9 mouse cellular contexts compared by ENCODE assay signal in genomic region chr2:69275875-69276274, GRCm38 (mm10).
DNase-seq lines count a peak whose midpoint lies in the region; ATAC-seq and TF ChIP-seq lines count a peak whose summit lies in the region.
"Had no signal": no experiment of that assay in that cellular context is flagged by ENCODE, and none has a peak within 500 bp of the region (broad histone marks: within the 10 kb centered on the region; RNA-seq: fewer than 3 reads in every experiment).

No protein-coding gene starts in this region.

- intact Hi-C loops in heart, adult 2 months (cut with DNase I) = loop anchor here (2.0 kb wide), 1 partner anchor 153 kb away; no protein-coding TSS in a partner anchor
- intact Hi-C loops in heart, postnatal 25 days (cut with DNase I) = loop anchor here (2.0 to 5.0 kb wide), 2 partner anchors 51 to 153 kb away; no protein-coding TSS in a partner anchor
- intact Hi-C loops in left cerebral cortex, postnatal 4 days (cut with DNase I) = no loop called here

- peak; percentile 59 for TF ChIP-seq CTCF in heart, adult 2 months (IDR thresholded peaks at IDR 0.05)
- TF ChIP-seq CTCF in testis, adult 2 months (IDR thresholded peaks at IDR 0.05; ENCODE audit: control insufficient read depth, insufficient read depth, insufficient replicate concordance, low read depth, low read length) = peak; percentile 8; the same call in 1 of the 2 replicates
- TF ChIP-seq CTCF in intestine, postnatal 0 days (IDR thresholded peaks at IDR 0.05; ENCODE audit: low read depth) = peak; percentile 81

- no peaks in the 10 kb centered on the region for H3K9me3 ChIP-seq in intestine, postnatal 0 days (ENCODE audit: control insufficient read depth)
- no peaks in the 10 kb centered on the region for H3K9me3 ChIP-seq in heart, embryonic 11.5 days (replicated peaks; ENCODE audit: control insufficient read depth, low read length)
- H3K9me3 ChIP-seq: neural tube, embryonic 13.5 days had no signal

- H3K27me3 ChIP-seq in heart, adult 2 months (ENCODE audit: control insufficient read depth, insufficient read depth, low read length) = no peaks in the 10 kb centered on the region
- H3K27me3 ChIP-seq in testis, adult 2 months (ENCODE audit: control insufficient read depth, insufficient read depth, low read length) = no peaks in the 10 kb centered on the region
- H3K27me3 ChIP-seq in intestine, postnatal 0 days (replicated peaks; ENCODE audit: control insufficient read depth, insufficient read depth, low read length) = no peaks in the 10 kb centered on the region
- H3K27me3 ChIP-seq in heart, embryonic 11.5 days (ENCODE audit: control insufficient read depth, insufficient read depth, low read length) = no peaks in the 10 kb centered on the region
- H3K27me3 ChIP-seq: neural tube, embryonic 13.5 days had no signal

- H3K79me2 ChIP-seq in heart, adult 2 months (replicated peaks; ENCODE audit: control insufficient read depth, insufficient read depth, low read length) = no peaks in the 10 kb centered on the region

- no peak overlapping the region for H3K4me2 ChIP-seq in intestine, postnatal 0 days (replicated peaks; ENCODE audit: low read depth)
- no peak overlapping the region for H3K4me2 ChIP-seq in heart, embryonic 11.5 days
- H3K4me2 ChIP-seq: neural tube, embryonic 13.5 days had no signal

- DNase-seq in heart, adult 2 months = no peak
- no peak for DNase-seq in heart, postnatal 25 days (ENCODE audit: low spot score)
- no peak for DNase-seq in testis, postnatal 10 days (ENCODE audit: low spot score)
- DNase-seq in yolk sac, embryonic 10.5 days (ENCODE audit: low spot score) = peak; percentile 16
- DNase-seq in left cerebral cortex, postnatal 4 days = no peak

- H3K4me1 ChIP-seq in heart, adult 2 months (ENCODE audit: control insufficient read depth, insufficient read depth, low read length) = no peaks in the 10 kb centered on the region
- no peaks in the 10 kb centered on the region for H3K4me1 ChIP-seq in testis, adult 2 months (ENCODE audit: control insufficient read depth, insufficient read depth, low read length)
- no peaks in the 10 kb centered on the region for H3K4me1 ChIP-seq in intestine, postnatal 0 days (replicated peaks; ENCODE audit: control insufficient read depth, insufficient read depth, low read length)
- no peaks in the 10 kb centered on the region for H3K4me1 ChIP-seq in heart, embryonic 11.5 days (ENCODE audit: control insufficient read depth, insufficient read depth, low read length)
- H3K4me1 ChIP-seq: neural tube, embryonic 13.5 days had no signal

- WGBS in heart, adult 2 months = 0% methylated on average over 1 of the region's 1 CpGs
- 3% methylated on average over 1 of the region's 1 CpGs for WGBS in intestine, postnatal 0 days
- 12% methylated on average over 1 of the region's 1 CpGs for WGBS in heart, embryonic 11.5 days (ENCODE audit: insufficient replicate concordance)

- H3K36me3 ChIP-seq in heart, adult 2 months (ENCODE audit: control insufficient read depth, insufficient read depth, low read length) = no peaks in the 10 kb centered on the region
- no peaks in the 10 kb centered on the region for H3K36me3 ChIP-seq in testis, adult 2 months (ENCODE audit: control insufficient read depth, insufficient read depth, low read length)
- H3K36me3 ChIP-seq in intestine, postnatal 0 days (ENCODE audit: control insufficient read depth, insufficient read depth) = no peaks in the 10 kb centered on the region
- no peaks in the 10 kb centered on the region for H3K36me3 ChIP-seq in heart, embryonic 11.5 days (ENCODE audit: control insufficient read depth, insufficient read depth, low read length)
- H3K36me3 ChIP-seq: neural tube, embryonic 13.5 days had no signal

- H3K4me3 ChIP-seq in heart, adult 2 months = no peak overlapping the region
- H3K4me3 ChIP-seq in testis, adult 2 months (ENCODE audit: control insufficient read depth, low read depth, low read length) = no peak overlapping the region
- no peak overlapping the region for H3K4me3 ChIP-seq in intestine, postnatal 0 days (ENCODE audit: low read depth, low read length)
- H3K4me3 ChIP-seq in heart, embryonic 11.5 days (ENCODE audit: low read depth, low read length) = no peak overlapping the region
- H3K4me3 ChIP-seq: neural tube, embryonic 13.5 days had no signal

- H3K9ac ChIP-seq in heart, adult 2 months (ENCODE audit: low read depth, low read length) = no peak overlapping the region
- no peak overlapping the region for H3K9ac ChIP-seq in intestine, postnatal 0 days (ENCODE audit: low read depth, low read length)
- no peak overlapping the region for H3K9ac ChIP-seq in heart, embryonic 11.5 days (ENCODE audit: low read depth, low read length)
- H3K9ac ChIP-seq: neural tube, embryonic 13.5 days had no signal

- no peak for TF ChIP-seq EP300 in heart, adult 2 months (IDR thresholded peaks at IDR 0.05; ENCODE audit: insufficient read depth, low read depth, low read length)

- 0 out of 2 replicates have a peak, but pooled peaks have one; percentile 41 for ATAC-seq in intestine, postnatal 0 days
- ATAC-seq in heart, embryonic 11.5 days (replicated peaks; ENCODE audit: insufficient number of reproducible peaks, low FRiP score, low TSS enrichment) = no peak

- no peak overlapping the region for H3K27ac ChIP-seq in heart, adult 2 months
- no peak overlapping the region for H3K27ac ChIP-seq in testis, adult 2 months (ENCODE audit: control insufficient read depth, insufficient read depth, low read depth, low read length)
- H3K27ac ChIP-seq in intestine, postnatal 0 days (ENCODE audit: low read depth, low read length) = no peak overlapping the region
- no peak overlapping the region for H3K27ac ChIP-seq in heart, embryonic 11.5 days (ENCODE audit: low read depth, low read length)
- H3K27ac ChIP-seq: neural tube, embryonic 13.5 days had no signal

- TF ChIP-seq POLR2A in heart, adult 2 months (IDR thresholded peaks at IDR 0.05; ENCODE audit: insufficient read depth, low read depth, low read length) = no peak
- TF ChIP-seq POLR2A in testis, adult 2 months (IDR thresholded peaks at IDR 0.05; ENCODE audit: control insufficient read depth, low read depth, low read length) = no peak

Comparison
In these comparisons a context has a peak if more than half of its experiments do, and no peak if none do; other contexts are left out.
1. CTCF ChIP-seq: peak in every context shown above with its lines; median percentile 81 in intestine, postnatal 0 days; 59 in heart, adult 2 months; 8 in testis, adult 2 months.